Mouse (Mus musculus) brain, embryonic 14.5 days (tissue): ENCODE data around the gene Clec16a. TPM values are rescaled to one million over a fixed set of nuclear protein-coding genes. Genes with fewer than 3 reads are reported as not detected.

Source experiments
- DNase-seq: peaks from one replicate; pipeline ENCODE4 v3.0.0-alpha.2; 2011; ENCODE audit warnings: low read depth
- CTCF ChIP-seq: fragments of 200-500 bp; IDR thresholded peaks from 2 replicates; pipeline ENCODE4 v1.5.1; 2012; ENCODE audit warnings: inconsistent platforms, mild to moderate bottlenecking, moderate library complexity, borderline replicate concordance; ENCODE audit not compliant: insufficient read depth, insufficient read length; ENCODE audit errors: extremely low read depth
- POLR2A ChIP-seq: fragments of 200-500 bp; IDR thresholded peaks from 2 replicates; pipeline ENCODE4 v1.6.1; 2012; ENCODE audit warnings: mild to moderate bottlenecking, inconsistent platforms, borderline replicate concordance; ENCODE audit not compliant: poor library complexity, insufficient read depth, insufficient read length, severe bottlenecking; ENCODE audit errors: extremely low read depth
- polyA plus RNA-seq: library from polyadenylated mRNA; depleted of rRNA; stranded (reverse); fragments of >200 nt; gene quantifications from 2 replicates; pipeline ENCODE4 v1.2.3, GENCODE M21; 2012

The Clec16a gene
- polyA plus RNA-seq, 1 experiment = 39.3 TPM

GRCm38 (mm10) chr16:10700160-10700559 lies 155.0 kb downstream of the Clec16a start:
- TF ChIP-seq POLR2A = no peak
- TF ChIP-seq CTCF = no peak
- no peak for DNase-seq

DNA sequence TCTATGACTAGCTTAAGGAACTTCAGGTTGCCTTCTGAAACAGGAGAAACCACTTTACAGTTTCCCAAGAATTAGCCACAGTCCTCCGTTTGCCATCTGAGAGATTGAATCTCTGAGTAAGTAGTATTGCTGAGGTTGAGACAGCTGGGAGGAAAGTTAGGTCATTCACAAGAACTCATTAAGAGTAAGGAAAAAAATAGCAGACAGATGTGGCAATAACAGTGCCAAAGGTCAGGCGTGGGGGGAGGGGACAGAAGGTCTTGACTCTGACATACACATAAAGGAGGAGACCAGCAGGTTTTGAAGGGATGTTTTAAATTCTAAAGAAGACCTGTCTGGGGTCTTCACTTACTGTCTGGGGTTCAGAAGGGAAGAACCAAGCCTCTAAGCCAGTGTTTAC lies 157.3 kb downstream of the Clec16a start:
- no peak for TF ChIP-seq POLR2A
- no peak for TF ChIP-seq CTCF
- no peak for DNase-seq

DNA sequence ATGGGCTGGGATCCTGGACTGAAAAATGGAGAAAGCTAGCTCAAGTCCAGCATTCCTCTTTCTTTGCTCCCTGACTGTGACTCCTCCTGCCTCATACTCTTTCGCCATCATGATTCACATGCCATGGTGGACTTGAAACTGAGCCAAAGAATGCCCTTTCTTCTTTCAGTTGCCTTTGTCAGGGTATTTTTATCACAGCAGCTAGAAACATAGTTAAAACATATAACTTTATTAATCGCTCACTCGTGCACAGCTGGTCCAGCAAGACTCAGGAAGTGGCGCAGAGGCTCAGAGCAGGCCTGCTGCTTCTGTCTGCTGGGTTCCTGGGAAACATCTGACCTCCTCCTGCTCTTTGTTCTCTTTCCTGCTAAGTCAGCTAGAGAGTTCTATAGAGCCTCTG lies 158.8 kb downstream of the Clec16a start:
- DNase-seq = no peak
- TF ChIP-seq POLR2A (no peak), CTCF (no peak)

DNA sequence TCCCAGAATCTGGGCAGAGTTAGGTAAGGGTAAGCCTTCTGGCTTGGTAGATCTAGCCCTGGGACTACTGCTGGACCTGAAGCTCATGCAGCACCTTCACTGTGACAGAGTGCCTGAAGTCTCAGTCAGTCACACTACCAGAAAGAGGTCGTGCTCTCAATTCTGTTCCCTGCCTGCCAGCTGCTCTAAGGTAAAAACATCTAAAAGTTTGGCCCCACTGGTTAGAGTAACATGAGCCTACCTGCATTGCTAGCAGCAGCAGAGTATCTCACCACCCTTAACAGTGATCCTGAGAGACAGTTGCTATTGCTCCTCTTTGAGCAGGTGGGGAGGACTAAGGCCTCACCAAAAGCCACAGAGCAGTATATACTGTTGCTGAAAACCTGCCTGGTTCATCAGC lies 160.3 kb downstream of the Clec16a start:
- no peak for DNase-seq

GRCm38 (mm10) chr16:10711524-10711923 lies 166.4 kb downstream of the Clec16a start:
- TF ChIP-seq CTCF (no peak), POLR2A (no peak)
- DNase-seq = no peak

More for the DNA sequence above, 160.3 kb downstream of the Clec16a start:
- TF ChIP-seq POLR2A (no peak), CTCF (no peak)

- TF ChIP-seq POLR2A (no peak), CTCF (no peak)
- no peak for DNase-seq
Observed at GRCm38 (mm10) chr16:10713041-10713440, 167.9 kb downstream of the Clec16a start.

DNA sequence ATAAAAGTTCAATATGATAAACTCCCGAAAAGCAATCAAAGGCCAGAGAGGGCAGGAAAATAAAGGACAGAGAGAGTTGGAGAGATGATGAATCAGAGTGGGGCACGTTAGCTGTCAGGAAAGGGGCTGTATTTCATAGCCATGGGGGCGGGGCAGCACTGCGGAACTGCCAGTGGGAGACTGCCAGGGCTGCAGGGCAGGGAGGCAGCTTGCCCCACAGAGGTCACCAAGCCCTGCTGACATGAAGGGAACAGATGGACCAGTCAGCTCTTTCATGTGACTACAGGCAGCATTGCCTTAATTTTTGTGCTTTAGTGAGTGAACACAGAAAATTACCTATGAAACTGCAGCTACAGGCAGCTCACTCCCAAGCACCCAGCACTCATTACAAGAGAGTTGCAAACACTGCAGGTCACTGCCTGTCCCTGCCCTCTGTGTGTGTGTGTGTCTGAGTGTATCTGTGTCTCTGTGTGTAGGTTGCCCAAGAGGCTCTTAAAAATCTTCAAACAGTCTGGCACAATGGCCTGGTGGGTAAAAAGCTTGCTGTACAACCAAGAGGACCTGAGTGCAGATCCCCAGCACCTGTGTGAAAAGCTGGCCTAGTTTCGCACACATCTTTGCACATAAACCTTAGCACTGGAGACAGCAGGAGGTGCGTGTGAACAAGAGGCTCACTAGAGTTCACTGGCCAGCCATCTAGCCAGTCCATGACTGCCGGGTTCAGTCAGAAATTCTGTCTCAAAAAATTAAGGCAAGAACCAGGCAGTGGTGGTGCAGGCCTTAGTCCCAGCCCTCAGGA lies 168.5 kb downstream of the Clec16a start:
- DNase-seq = peak; percentile 45

DNA sequence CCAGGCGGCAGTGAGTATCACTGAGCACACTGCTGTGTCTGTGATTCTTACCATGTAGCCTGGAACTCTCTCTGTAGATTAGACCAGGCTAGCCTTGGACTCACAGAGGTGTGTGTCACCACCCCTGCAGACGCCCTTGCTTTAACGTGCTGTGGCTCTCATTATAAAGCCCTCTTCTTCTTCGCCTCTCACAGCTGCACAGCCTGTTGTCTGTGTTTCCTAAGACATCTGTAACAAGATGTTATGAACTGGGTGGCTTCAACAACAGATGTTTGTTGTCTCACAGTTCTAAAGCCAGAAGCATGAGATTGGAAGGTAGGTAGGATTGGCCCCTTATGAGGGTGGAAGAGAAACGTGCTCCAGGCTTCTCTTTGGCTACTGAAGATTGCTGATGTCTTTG lies 170.1 kb downstream of the Clec16a start:
- no peak for DNase-seq
- TF ChIP-seq POLR2A = no peak
- no peak for TF ChIP-seq CTCF

More for the DNA sequence above, 168.5 kb downstream of the Clec16a start:
- TF ChIP-seq POLR2A = no peak
- no peak for TF ChIP-seq CTCF

GRCm38 (mm10) chr16:10715632-10716031 lies 170.5 kb downstream of the Clec16a start:
- no peak for DNase-seq
- TF ChIP-seq POLR2A (no peak), CTCF (no peak)

DNA sequence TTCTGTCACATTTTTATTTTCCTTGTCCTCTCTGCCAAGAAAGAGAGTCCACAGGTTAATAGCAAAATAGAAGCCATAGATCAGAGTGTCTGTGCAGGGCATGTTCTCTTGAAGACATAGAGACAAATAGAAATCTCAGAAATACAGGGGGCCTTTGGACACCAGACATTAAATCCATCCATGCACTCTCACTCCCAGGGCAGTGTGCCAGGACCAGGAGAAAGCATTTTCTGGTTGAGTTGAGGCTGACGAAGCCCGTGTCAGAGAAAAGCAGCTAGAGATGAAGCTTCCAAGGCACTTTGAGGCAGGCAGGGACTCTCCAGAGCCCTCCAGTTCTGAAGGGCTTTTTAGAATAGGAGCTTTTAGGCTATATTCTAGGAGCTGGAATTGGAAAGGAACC lies 171.6 kb downstream of the Clec16a start:
- TF ChIP-seq POLR2A (no peak), CTCF (no peak)
- no peak for DNase-seq

GRCm38 (mm10) chr16:10719971-10720370 lies 174.8 kb downstream of the Clec16a start:
- DNase-seq = peak; percentile 57
- TF ChIP-seq CTCF = no peak
- no peak for TF ChIP-seq POLR2A

GRCm38 (mm10) chr16:10722882-10723544 lies 177.9 kb downstream of the Clec16a start:
- no peak for DNase-seq
- TF ChIP-seq CTCF = no peak
- no peak for TF ChIP-seq POLR2A
